Mouse (Mus musculus) heart, embryonic 14.5 days (tissue): ENCODE data around the gene Kcna2. TPM values are rescaled to one million over a fixed set of nuclear protein-coding genes. Genes with fewer than 3 reads are reported as not detected.

Experiments used
- ATAC-seq: fragments of 200-750 bp; cut with Nextera tagmentation; 2 replicates; pipeline ENCODE4 v1.8.0; 2017; ENCODE audit warnings: low read depth, moderate TSS enrichment; ENCODE audit not compliant: insufficient number of reproducible peaks, insufficient read depth, low FRiP score
- H3K27ac ChIP-seq, 2 experiments: fragments of 200-500 bp in 1 of 2; fragments of 300-500 bp in 1 of 2; sonication (generic) in 1 of 2; replicated peaks in 1 of 2; 2 replicates each; pipeline ENCODE4 v1.5.1; 2012 to 2014; ENCODE audit warnings: low read depth in 2 of 2, low read length in 2 of 2, control low read depth in 1 of 2, mild to moderate bottlenecking in 1 of 2, mixed read lengths in 1 of 2; ENCODE audit not compliant: control insufficient read depth in 1 of 2, insufficient read depth in 1 of 2
- H3K27me3 ChIP-seq: fragments of 300-500 bp; sonication (generic); 2 replicates; pipeline ENCODE4 v1.6.1; 2014; ENCODE audit warnings: mild to moderate bottlenecking, low read length, control low read depth; ENCODE audit not compliant: control insufficient read depth, insufficient read depth
- H3K36me3 ChIP-seq: fragments of 300-500 bp; sonication (generic); 2 replicates; pipeline ENCODE4 v1.6.1; 2014; ENCODE audit warnings: mild to moderate bottlenecking, control low read depth, low read length, mixed read lengths; ENCODE audit not compliant: control insufficient read depth, insufficient read depth
- H3K4me1 ChIP-seq, 2 experiments: fragments of 200-500 bp in 1 of 2; fragments of 300-500 bp in 1 of 2; sonication (generic) in 1 of 2; 2 replicates each; pipeline ENCODE4 v1.6.1; 2012 to 2014; ENCODE audit warnings: low read length in 2 of 2, control low read depth in 1 of 2, mixed read lengths in 1 of 2; ENCODE audit not compliant: control insufficient read depth in 2 of 2, insufficient read depth in 2 of 2
- H3K4me2 ChIP-seq: fragments of 300-500 bp; sonication (generic); 2 replicates; pipeline ENCODE4 v1.6.1; 2014; ENCODE audit warnings: mild to moderate bottlenecking, low read length
- H3K4me3 ChIP-seq, 2 experiments: fragments of 200-500 bp in 1 of 2; fragments of 300-500 bp in 1 of 2; sonication (generic) in 1 of 2; 2 replicates each; pipeline ENCODE4 v1.5.1; 2012 to 2014; ENCODE audit warnings: low read length in 2 of 2, mild to moderate bottlenecking in 2 of 2, control low read depth in 1 of 2, low read depth in 1 of 2, moderate library complexity in 1 of 2; ENCODE audit not compliant: control insufficient read depth in 1 of 2, insufficient read depth in 1 of 2
- H3K9ac ChIP-seq: fragments of 300-500 bp; sonication (generic); 2 replicates; pipeline ENCODE4 v1.6.1; 2014; ENCODE audit warnings: mild to moderate bottlenecking, low read length
- H3K9me3 ChIP-seq: fragments of 300-500 bp; sonication (generic); 2 replicates; pipeline ENCODE4 v1.6.1; 2016; ENCODE audit warnings: low read length, control low read depth; ENCODE audit not compliant: control insufficient read depth
- WGBS: fragments of 180-500 bp; shearing (Covaris S2); extraction: QIAGEN DNeasy Blood & Tissue Kit; methylation state at CpG from one replicate; pipeline ENCODE4 v1.1.7; 2014; 5-methylcytosine and 5-hydroxymethylcytosine counted together
- polyA plus RNA-seq: library from polyadenylated mRNA; unstranded; fragments of >200 nt; fragmentation: Nextera tagmentation; extraction: Ambion mirVana; gene quantifications from 2 replicates; pipeline ENCODE4 v1.2.1, GENCODE M21; 2014

The Kcna2 gene
- polyA plus RNA-seq, 1 experiment from 2014 or later = 0.05 TPM

DNA sequence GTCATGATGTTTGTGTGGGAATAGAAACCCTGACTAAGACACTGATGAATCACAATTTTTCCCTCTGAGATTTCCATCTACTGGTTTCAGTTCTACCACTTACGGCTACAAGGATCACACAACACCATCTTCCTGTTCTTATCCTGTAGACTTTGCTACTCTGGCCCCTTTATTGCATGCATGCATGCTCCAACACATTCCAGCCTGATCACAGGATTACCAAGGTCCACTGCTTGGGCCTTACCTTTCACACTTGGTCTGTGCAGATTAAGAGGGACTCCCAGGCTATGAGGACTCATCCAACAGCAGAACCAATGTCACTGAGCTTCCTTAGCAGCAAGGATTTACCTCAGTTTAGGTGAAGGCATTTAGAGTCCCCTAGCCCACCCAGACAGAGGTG lies 25.2 kb upstream of the Kcna2 start:
- Histone ChIP-seq H3K36me3 (no peaks in the 10 kb centered on the region), H3K9me3 (no peaks in the 10 kb centered on the region), H3K9ac (no peak overlapping the region), H3K4me3 (no peak overlapping the region), H3K4me1 (no peaks in the 10 kb centered on the region), H3K4me2 (no peak overlapping the region), H3K27me3 (no peaks in the 10 kb centered on the region), H3K27ac (no peak overlapping the region)
- no peak for ATAC-seq
- 86% methylated on average over 1 of the region's 1 CpGs for WGBS

DNA sequence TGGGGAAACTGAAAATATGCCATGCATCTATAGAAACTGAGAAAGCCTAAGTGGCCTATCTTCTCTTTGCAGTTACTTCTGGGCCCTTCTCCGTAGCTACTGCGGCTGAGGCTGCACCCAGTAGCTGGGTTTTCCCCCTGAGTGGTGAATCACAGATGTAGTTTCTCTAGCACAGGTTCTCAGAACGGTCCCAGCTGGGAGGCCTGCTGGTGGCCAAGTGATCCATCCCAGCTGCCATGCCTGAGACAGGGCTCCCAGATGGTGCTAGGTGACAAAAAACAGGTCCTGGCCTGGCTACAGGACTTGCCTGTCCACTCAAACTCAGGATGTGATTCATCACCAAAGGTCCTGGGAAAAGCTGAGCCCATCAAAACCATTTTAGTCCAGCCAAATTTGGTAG lies 24.3 kb upstream of the Kcna2 start:
- H3K27ac ChIP-seq = no peak overlapping the region
- H3K4me3 ChIP-seq = no peak overlapping the region
- no peak overlapping the region for H3K9ac ChIP-seq
- no peaks in the 10 kb centered on the region for H3K4me1 ChIP-seq
- no peak for ATAC-seq
- H3K9me3 ChIP-seq = no peaks in the 10 kb centered on the region
- H3K4me2 ChIP-seq = no peak overlapping the region
- H3K27me3 ChIP-seq = no peaks in the 10 kb centered on the region
- no peaks in the 10 kb centered on the region for H3K36me3 ChIP-seq
- WGBS = 40% methylated on average over 3 of the region's 3 CpGs

DNA sequence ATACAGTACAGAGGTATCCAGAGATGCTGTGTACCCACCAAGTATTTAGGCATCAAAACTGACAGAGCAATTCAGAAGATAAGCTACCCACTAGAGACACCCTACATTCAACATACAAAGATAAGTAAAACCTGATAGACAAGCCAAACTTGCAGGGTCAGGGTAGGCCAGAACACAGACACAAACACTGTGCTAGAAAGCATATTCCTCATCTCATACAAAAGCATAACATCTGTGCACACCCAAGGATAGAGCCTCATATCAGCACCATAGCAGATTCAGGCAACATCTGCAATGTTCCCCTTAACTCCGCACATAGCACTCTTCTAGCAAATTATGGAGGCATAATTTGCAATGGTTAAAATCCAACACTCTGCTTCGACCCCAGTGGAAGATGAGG lies 23.8 kb upstream of the Kcna2 start:
- no peaks in the 10 kb centered on the region for H3K9me3 ChIP-seq
- 81% methylated on average over 2 of the region's 2 CpGs for WGBS
- H3K27me3 ChIP-seq = no peaks in the 10 kb centered on the region
- H3K9ac ChIP-seq = no peak overlapping the region
- H3K4me2 ChIP-seq = no peak overlapping the region
- no peaks in the 10 kb centered on the region for H3K4me1 ChIP-seq
- no peak overlapping the region for H3K4me3 ChIP-seq
- no peak overlapping the region for H3K27ac ChIP-seq
- no peaks in the 10 kb centered on the region for H3K36me3 ChIP-seq
- no peak for ATAC-seq

DNA sequence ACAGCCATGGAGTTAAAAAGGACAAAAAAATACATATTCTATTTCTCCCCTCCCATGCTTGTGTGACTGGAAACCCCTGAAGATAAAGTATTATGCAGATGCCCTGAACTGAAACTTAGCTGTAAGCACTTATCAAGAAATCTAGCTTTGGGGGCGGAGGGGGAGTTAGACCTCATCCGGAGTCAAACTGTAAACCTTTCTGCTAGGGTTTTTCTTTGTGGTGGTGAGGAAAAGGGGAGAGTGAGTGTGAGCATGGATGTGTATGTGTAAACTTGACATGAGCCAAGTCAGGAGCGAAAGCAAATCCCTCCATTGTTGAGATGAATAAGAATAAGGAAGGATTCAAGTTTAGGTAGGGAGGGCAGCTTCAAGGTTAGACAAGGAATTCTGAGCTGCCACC lies 20.1 kb upstream of the Kcna2 start:
- Histone ChIP-seq H3K4me2 (no peak overlapping the region), H3K36me3 (no peaks in the 10 kb centered on the region), H3K4me1 (no peaks in the 10 kb centered on the region), H3K27ac (no peak overlapping the region), H3K27me3 (no peaks in the 10 kb centered on the region), H3K4me3 (no peak overlapping the region), H3K9me3 (peaks cover 3% of the 10 kb centered on the region; the same call in 1 of the 2 replicates), H3K9ac (no peak overlapping the region)
- no peak for ATAC-seq
- WGBS = 75% methylated on average over 3 of the region's 3 CpGs

DNA sequence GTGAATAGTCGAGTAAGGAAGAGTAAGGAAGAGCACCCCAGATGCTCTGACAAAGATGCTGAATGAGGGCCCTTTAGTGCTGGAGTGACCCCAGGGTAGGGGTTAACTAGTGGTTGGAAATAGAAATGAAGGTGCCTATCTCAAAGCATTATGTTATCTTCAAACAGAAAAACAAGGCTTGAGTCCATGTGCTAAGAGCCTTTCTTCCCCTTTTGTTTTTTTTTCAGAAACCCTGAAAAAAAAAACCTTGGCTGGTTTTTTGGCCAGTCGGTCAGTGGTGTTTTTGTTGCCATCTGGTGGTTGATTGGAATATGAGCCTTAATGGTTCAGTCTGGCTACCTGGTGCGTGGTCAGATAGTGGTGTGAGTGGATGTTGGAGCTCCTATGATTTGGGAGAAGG lies 19.7 kb upstream of the Kcna2 start:
- H3K9me3 ChIP-seq = peaks cover 3% of the 10 kb centered on the region; the same call in 1 of the 2 replicates
- H3K27ac ChIP-seq = no peak overlapping the region
- no peaks in the 10 kb centered on the region for H3K27me3 ChIP-seq
- 21% methylated on average over 3 of the region's 3 CpGs for WGBS
- no peak overlapping the region for H3K4me2 ChIP-seq
- no peaks in the 10 kb centered on the region for H3K36me3 ChIP-seq
- no peak overlapping the region for H3K4me3 ChIP-seq
- no peaks in the 10 kb centered on the region for H3K4me1 ChIP-seq
- no peak for ATAC-seq
- H3K9ac ChIP-seq = no peak overlapping the region

DNA sequence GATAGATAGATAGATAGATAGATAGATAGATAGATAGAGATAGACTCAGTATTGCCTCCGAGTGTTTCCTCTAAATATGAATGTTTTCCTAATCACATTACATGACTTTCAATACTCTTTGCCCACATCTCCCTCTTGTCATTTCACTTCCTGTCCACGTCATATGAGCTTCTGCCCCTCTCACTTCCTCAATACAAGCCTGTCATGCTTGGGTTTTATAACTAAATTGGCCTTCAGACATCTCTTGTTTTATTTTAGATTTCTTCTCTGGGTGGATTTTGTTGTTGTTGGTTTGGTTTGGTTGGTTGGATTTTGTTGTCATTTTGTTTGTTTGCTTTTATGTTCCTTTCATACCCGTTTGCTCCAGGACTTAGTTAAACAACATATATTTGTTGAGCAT lies 16.4 kb upstream of the Kcna2 start:
- Histone ChIP-seq H3K9me3 (peaks cover 3% of the 10 kb centered on the region; the same call in 1 of the 2 replicates), H3K4me3 (no peak overlapping the region), H3K4me1 (no peaks in the 10 kb centered on the region), H3K27me3 (no peaks in the 10 kb centered on the region), H3K4me2 (no peak overlapping the region), H3K27ac (no peak overlapping the region), H3K9ac (no peak overlapping the region), H3K36me3 (no peaks in the 10 kb centered on the region)
- 69% methylated on average over 3 of the region's 3 CpGs for WGBS
- no peak for ATAC-seq

DNA sequence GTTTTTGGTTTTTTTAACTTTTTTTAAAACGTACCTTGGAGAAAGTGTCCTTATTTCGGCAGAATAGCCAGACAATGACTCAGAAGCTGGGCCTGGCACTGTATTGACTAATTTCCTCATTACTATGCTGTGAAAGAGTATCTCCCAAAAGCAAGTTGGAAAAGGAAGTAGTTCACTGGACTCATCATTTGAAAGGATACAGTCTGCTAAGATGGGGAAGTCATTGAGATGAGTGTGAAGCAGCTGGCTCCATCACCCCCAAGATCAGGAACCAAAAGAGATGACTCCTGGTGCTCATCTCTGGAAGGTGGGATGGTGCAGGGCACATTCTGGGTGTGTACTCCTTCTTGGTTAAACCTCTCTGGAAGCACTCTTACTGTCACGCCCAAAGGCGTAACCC lies 13.5 kb upstream of the Kcna2 start:
- no peak overlapping the region for H3K9ac ChIP-seq
- ATAC-seq = no peak
- H3K36me3 ChIP-seq = no peaks in the 10 kb centered on the region
- no peak overlapping the region for H3K4me3 ChIP-seq
- no peaks in the 10 kb centered on the region for H3K4me1 ChIP-seq
- H3K27ac ChIP-seq = no peak overlapping the region
- H3K9me3 ChIP-seq = peaks cover 2% of the 10 kb centered on the region; the same call in 1 of the 2 replicates
- H3K4me2 ChIP-seq = no peak overlapping the region
- H3K27me3 ChIP-seq = no peaks in the 10 kb centered on the region
- WGBS = 72% methylated on average over 4 of the region's 4 CpGs

DNA sequence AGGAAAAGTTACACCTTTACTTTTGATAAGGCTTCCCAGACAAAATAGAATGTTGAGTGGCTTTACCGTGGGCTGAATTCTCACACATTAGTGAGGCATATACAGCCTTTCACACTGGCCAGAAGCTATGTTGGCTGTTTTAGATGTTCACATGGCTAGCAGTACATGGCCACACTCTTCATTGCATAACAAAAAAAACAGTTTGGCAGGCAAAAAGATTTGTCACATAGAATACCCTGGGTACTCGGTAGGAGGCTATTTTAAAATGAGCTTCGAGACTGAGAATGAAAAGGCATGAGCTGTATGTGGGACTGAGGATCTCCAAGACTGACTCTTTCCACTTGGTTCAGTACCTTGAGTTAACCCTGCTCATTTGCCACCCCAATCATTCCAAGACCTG lies 12.1 kb upstream of the Kcna2 start:
- H3K4me1 ChIP-seq = no peaks in the 10 kb centered on the region
- H3K4me3 ChIP-seq = no peak overlapping the region
- H3K27me3 ChIP-seq = no peaks in the 10 kb centered on the region
- no peak overlapping the region for H3K9ac ChIP-seq
- no peaks in the 10 kb centered on the region for H3K36me3 ChIP-seq
- 72% methylated on average over 3 of the region's 3 CpGs for WGBS
- H3K9me3 ChIP-seq = no peaks in the 10 kb centered on the region
- no peak for ATAC-seq
- H3K27ac ChIP-seq = no peak overlapping the region
- H3K4me2 ChIP-seq = no peak overlapping the region
